Mouse (Mus musculus): ENCODE measurements around the gene B3gnt8.

DNA sequence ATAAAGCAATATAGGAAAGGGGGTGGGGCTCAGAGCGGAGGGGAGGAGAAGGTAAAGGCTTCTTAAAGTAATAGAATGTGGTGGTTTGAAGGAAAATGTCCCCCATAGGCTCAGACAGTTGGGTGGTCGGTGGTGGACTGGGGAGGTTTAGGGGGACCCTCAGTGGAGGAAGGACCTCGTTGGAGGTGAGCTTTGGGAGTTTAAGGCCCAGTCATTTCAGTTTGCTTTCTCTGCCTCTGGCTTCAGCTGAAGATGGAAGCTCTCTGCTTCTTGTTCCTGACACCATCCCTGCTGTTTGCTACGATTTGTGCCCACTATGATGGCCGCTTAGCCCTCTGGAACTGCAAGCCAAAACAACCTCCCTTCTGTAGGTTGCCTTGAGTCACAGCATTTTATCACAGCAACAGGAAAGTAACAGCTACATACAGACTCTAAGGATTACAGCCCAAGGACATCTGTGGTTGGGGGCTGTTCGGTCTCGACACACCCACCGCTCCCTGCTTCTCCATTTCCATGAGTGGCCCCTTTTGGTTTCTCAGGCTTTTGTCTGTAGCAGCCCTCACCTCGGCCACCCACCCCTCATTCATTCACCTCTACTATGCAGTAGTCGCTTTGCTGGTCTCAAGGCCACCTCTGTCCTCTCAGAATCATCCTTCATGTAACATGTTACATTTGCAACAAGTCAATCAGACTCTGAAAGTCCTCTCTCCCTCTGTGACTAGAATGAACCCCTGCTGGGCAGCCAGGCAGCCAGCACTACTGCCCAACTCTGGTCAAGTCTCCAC lies 8.9 kb upstream of the B3gnt8 start:
- no peak for TF ChIP-seq GATA1 (IDR thresholded peaks at IDR 0.05; ENCODE audit: borderline replicate concordance, low read length)
- no peak for TF ChIP-seq FLI1 (IDR thresholded peaks at IDR 0.05; ENCODE audit: low read length)
